Mouse (Mus musculus): ENCODE measurements around the gene Sp1. TPM values are rescaled to one million over a fixed set of nuclear protein-coding genes. Genes with fewer than 3 reads are reported as not detected.

Gene Sp1
- polyA plus RNA-seq, 1 experiment = 17.6 TPM

DNA sequence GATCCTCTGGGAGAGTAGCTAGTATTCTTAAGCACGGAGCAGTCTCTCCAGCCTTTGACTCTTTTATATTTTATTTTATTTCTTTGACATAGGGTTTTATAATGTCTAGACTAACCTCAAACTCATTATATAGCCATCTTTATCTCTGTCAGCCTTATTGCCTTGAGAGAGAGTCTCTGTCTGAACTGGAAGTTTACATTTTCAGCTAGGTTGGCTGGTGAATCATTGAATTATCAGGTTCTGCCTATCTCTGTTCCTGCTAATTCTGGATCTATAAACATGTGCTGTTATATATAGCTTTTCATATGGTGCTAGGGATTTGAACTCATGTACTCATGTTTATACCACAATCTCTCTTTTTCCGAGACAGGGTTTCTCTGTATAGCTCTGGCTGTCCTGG lies 11.6 kb downstream of the Sp1 start:
- 88% methylated on average over 2 of the region's 2 CpGs for WGBS
- no peaks in the 10 kb centered on the region for H3K27me3 ChIP-seq (replicated peaks; ENCODE audit: control insufficient read depth, insufficient read depth, low read length)
- DNase-seq = no peak
- TF ChIP-seq CTCF (conservative IDR thresholded peaks at IDR 0.05; ENCODE audit: insufficient read depth, insufficient read length, low read depth, low read length) (no peak), POLR2A (IDR thresholded peaks at IDR 0.05; ENCODE audit: low read depth, low read length) (no peak)
- H3K27ac ChIP-seq (ENCODE audit: insufficient read depth, low read depth, low read length) = no peak overlapping the region
- H3K36me3 ChIP-seq (ENCODE audit: control insufficient read depth, insufficient read depth, low read length) = peaks cover 3% of the 10 kb centered on the region; the same call in 1 of the 2 replicates
- H3K4me1 ChIP-seq (ENCODE audit: control insufficient read depth, insufficient read depth, low read length) = no peaks in the 10 kb centered on the region; the same call in 1 of the 2 replicates
- H3K4me3 ChIP-seq (ENCODE audit: insufficient read depth, low read depth, low read length) = no peak overlapping the region

DNA sequence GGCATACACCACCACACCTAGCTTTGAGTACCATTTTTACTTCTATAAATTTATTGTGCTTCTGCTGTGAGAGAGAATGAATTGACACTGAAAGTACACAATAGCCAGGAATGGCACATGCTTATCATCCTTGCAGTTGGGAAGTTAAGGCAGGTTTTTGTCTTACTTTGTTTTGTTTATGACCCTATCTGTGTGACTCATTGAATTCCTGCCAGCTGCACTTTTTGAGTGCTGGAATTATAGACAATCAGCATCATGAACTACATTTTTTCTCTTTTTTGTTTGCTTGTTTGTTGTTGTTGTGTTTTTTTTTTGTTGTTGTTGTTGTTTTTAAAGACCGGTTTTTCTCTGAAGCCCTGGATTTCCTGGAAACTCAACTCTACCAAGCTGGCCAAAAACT lies 15.0 kb downstream of the Sp1 start:
- Histone ChIP-seq H3K27me3 (replicated peaks; ENCODE audit: control insufficient read depth, insufficient read depth, low read length) (no peaks in the 10 kb centered on the region), H3K27ac (ENCODE audit: insufficient read depth, low read depth, low read length) (0 out of 2 replicates have a peak overlapping the region, but pooled peaks have one; percentile 38), H3K4me1 (ENCODE audit: control insufficient read depth, insufficient read depth, low read length) (no peaks in the 10 kb centered on the region; the same call in 1 of the 2 replicates), H3K4me3 (ENCODE audit: insufficient read depth, low read depth, low read length) (no peak overlapping the region), H3K36me3 (ENCODE audit: control insufficient read depth, insufficient read depth, low read length) (no peaks in the 10 kb centered on the region; the same call in 1 of the 2 replicates)
- DNase-seq = no peak
- TF ChIP-seq CTCF (conservative IDR thresholded peaks at IDR 0.05; ENCODE audit: insufficient read depth, insufficient read length, low read depth, low read length) (no peak), POLR2A (IDR thresholded peaks at IDR 0.05; ENCODE audit: low read depth, low read length) (no peak)
- WGBS = 16% methylated on average over 1 of the region's 1 CpGs

DNA sequence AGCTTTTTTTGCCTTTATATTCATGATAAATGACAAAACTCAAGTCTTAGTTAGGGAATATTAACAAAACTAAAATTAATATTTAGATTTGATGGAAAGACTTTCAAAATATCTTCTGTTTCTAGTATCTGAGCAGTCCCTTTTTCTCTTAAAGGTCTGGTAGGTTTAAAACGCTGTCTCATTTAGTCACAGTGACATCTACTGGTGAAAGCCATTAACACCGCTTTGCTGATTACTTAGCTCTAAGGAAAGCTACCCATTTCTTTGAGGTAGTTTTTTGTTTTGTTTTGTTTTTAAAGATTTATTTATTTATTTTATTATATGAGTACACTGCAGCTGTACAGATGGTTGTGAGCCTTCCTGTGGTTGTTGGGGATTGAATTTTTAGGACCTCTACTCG lies 15.5 kb downstream of the Sp1 start:
- Histone ChIP-seq H3K27ac (ENCODE audit: insufficient read depth, low read depth, low read length) (no peak overlapping the region), H3K36me3 (ENCODE audit: control insufficient read depth, insufficient read depth, low read length) (no peaks in the 10 kb centered on the region; the same call in 1 of the 2 replicates), H3K4me3 (ENCODE audit: insufficient read depth, low read depth, low read length) (no peak overlapping the region), H3K4me1 (ENCODE audit: control insufficient read depth, insufficient read depth, low read length) (no peaks in the 10 kb centered on the region; the same call in 1 of the 2 replicates), H3K27me3 (replicated peaks; ENCODE audit: control insufficient read depth, insufficient read depth, low read length) (no peaks in the 10 kb centered on the region)
- DNase-seq = peak; percentile 66
- 43% methylated on average over 3 of the region's 3 CpGs for WGBS
- TF ChIP-seq POLR2A (IDR thresholded peaks at IDR 0.05; ENCODE audit: low read depth, low read length) = no peak
- TF ChIP-seq CTCF (conservative IDR thresholded peaks at IDR 0.05; ENCODE audit: insufficient read depth, insufficient read length, low read depth, low read length) = 0 out of 2 replicates have a peak, but pooled peaks have one; percentile 10

DNA sequence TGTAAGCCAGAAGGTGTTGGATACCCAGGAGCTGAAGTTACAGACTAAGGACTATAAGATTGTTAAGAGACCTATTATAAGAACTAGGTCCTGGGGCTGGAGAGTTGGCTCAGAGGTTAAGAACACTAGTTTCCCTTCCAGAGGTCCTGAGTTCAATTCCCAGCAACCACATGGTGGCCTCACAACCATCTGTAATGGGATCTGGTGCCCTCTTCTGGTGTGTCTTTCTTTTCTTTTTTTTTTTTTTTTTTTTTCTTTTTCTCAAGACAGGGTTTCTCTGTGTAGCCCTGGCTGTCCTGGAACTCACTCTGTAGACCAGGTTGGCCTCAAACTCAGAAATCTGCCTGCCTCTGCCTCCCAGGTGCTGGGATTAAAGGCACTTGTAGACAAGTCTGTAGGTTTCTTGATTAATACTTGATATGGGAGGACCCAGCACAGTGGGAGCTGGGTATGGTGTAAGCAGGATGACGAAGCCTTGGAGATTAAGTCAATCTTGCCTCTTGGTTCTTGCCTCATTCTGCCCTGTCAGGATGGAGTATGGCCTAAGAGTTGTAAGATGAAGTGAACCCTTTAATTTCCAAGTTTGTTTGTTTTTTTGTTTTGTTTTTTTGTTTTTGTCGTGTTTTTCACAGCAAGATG lies 17.8 kb downstream of the Sp1 start:
- Histone ChIP-seq H3K4me3 (ENCODE audit: insufficient read depth, low read depth, low read length) (no peak overlapping the region), H3K27ac (ENCODE audit: insufficient read depth, low read depth, low read length) (no peak overlapping the region), H3K27me3 (replicated peaks; ENCODE audit: control insufficient read depth, insufficient read depth, low read length) (no peaks in the 10 kb centered on the region), H3K4me1 (ENCODE audit: control insufficient read depth, insufficient read depth, low read length) (no peaks in the 10 kb centered on the region; the same call in 1 of the 2 replicates), H3K36me3 (ENCODE audit: control insufficient read depth, insufficient read depth, low read length) (peaks cover 4% of the 10 kb centered on the region)
- 86% methylated on average over 2 of the region's 2 CpGs for WGBS
- TF ChIP-seq CTCF (conservative IDR thresholded peaks at IDR 0.05; ENCODE audit: insufficient read depth, insufficient read length, low read depth, low read length) (no peak), POLR2A (IDR thresholded peaks at IDR 0.05; ENCODE audit: low read depth, low read length) (no peak)
- no peak for DNase-seq

DNA sequence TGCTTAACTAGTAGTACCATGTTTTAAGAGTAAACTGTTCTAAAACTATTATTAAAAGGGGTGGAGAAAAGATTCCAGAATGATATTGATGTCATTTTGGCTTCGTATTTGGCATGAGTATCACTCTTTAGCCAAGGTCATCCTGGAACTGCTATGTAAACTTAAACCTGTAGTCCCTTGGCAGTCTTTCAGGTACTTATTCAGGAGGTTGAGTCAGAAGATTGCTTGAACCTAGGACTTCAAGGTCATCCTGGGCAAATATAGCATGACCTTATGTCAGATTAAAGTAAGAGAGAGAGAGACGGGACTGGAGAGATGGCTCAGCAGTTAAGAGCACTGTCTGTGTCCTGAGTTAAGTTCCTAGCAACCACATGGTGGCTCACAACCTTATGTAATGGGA lies 18.7 kb downstream of the Sp1 start:
- TF ChIP-seq POLR2A (IDR thresholded peaks at IDR 0.05; ENCODE audit: low read depth, low read length) (no peak), CTCF (conservative IDR thresholded peaks at IDR 0.05; ENCODE audit: insufficient read depth, insufficient read length, low read depth, low read length) (no peak)
- no peak for DNase-seq
- no peak overlapping the region for H3K4me3 ChIP-seq (ENCODE audit: insufficient read depth, low read depth, low read length)
- H3K4me1 ChIP-seq (ENCODE audit: control insufficient read depth, insufficient read depth, low read length) = no peaks in the 10 kb centered on the region
- WGBS = 68% methylated on average over 2 of the region's 2 CpGs
- H3K27ac ChIP-seq (ENCODE audit: insufficient read depth, low read depth, low read length) = no peak overlapping the region
- no peaks in the 10 kb centered on the region for H3K27me3 ChIP-seq (replicated peaks; ENCODE audit: control insufficient read depth, insufficient read depth, low read length)
- H3K36me3 ChIP-seq (ENCODE audit: control insufficient read depth, insufficient read depth, low read length) = peaks cover 7% of the 10 kb centered on the region

DNA sequence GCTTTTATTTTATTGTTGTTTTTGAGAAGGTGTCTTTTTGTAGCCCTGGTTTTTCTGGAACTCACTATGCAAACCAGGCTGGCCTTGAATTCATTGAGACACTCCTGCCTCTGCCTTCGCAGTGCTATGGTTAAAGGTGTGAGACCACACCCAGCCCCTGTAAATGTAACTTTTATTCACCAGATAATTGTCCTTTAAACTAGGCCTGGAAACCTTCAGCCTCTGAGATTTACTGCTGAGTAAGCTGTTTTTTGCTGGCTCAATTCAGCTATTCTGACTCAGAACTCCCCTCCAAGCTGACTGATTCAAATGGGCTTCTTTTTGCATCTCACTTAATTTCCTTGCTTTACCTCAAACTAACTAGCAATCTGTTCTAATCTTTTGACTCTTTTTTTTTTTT lies 21.0 kb downstream of the Sp1 start:
- Histone ChIP-seq H3K4me1 (ENCODE audit: control insufficient read depth, insufficient read depth, low read length) (no peaks in the 10 kb centered on the region), H3K36me3 (ENCODE audit: control insufficient read depth, insufficient read depth, low read length) (peaks cover 13% of the 10 kb centered on the region), H3K27me3 (replicated peaks; ENCODE audit: control insufficient read depth, insufficient read depth, low read length) (no peaks in the 10 kb centered on the region), H3K4me3 (ENCODE audit: insufficient read depth, low read depth, low read length) (no peak overlapping the region), H3K27ac (ENCODE audit: insufficient read depth, low read depth, low read length) (no peak overlapping the region)
- no peak for TF ChIP-seq POLR2A (IDR thresholded peaks at IDR 0.05; ENCODE audit: low read depth, low read length)
- TF ChIP-seq CTCF (conservative IDR thresholded peaks at IDR 0.05; ENCODE audit: insufficient read depth, insufficient read length, low read depth, low read length) = no peak
- DNase-seq = no peak
- 90% methylated on average over 1 of the region's 1 CpGs for WGBS

DNA sequence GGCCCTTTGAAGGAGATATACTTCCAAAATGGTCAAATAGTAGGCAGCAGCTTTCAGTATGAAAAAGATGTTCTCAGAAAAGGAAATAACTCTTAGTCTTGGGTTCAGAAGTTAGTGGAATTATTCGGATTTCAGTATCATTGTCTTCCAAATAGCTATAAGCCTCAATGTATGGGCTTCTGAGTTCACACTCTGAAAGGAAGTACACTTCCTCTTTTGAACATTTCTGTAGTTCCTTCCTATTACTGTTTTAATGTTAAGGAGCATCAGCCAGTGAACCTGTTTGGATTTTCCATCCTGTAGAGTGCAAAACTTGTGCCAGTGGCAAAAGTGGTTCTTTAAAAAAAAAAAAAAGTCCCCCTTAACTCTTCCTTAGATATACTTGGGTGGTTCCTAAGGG lies 26.1 kb downstream of the Sp1 start:
- Histone ChIP-seq H3K27me3 (replicated peaks; ENCODE audit: control insufficient read depth, insufficient read depth, low read length) (no peaks in the 10 kb centered on the region), H3K4me3 (ENCODE audit: insufficient read depth, low read depth, low read length) (no peak overlapping the region), H3K4me1 (ENCODE audit: control insufficient read depth, insufficient read depth, low read length) (no peaks in the 10 kb centered on the region), H3K36me3 (ENCODE audit: control insufficient read depth, insufficient read depth, low read length) (peaks cover 14% of the 10 kb centered on the region), H3K27ac (ENCODE audit: insufficient read depth, low read depth, low read length) (no peak overlapping the region)
- no peak for DNase-seq
- TF ChIP-seq POLR2A (IDR thresholded peaks at IDR 0.05; ENCODE audit: low read depth, low read length) (no peak), CTCF (conservative IDR thresholded peaks at IDR 0.05; ENCODE audit: insufficient read depth, insufficient read length, low read depth, low read length) (no peak)
- 75% methylated on average over 1 of the region's 1 CpGs for WGBS
